8 mouse cellular contexts compared by ENCODE assay signal in genomic region chr4:129047721-129048421, GRCm38 (mm10). TPM values are rescaled to one million over a fixed set of nuclear protein-coding genes. Genes with fewer than 3 reads are reported as not detected.
DNase-seq lines count a peak whose midpoint lies in the region; ATAC-seq lines count a peak whose summit lies in the region.

No protein-coding gene starts in this region.

- no peaks in the 10 kb centered on the region for H3K9me3 ChIP-seq in heart, embryonic 12.5 days (replicated peaks)
- H3K9me3 ChIP-seq in hindbrain, embryonic 12.5 days (replicated peaks): no peaks in the 10 kb centered on the region
- H3K9me3 ChIP-seq in midbrain, embryonic 10.5 days (replicated peaks): no peaks in the 10 kb centered on the region

- H3K4me1 ChIP-seq in heart, embryonic 12.5 days (replicated peaks): peaks cover 25% of the 10 kb centered on the region
- peaks cover 18% of the 10 kb centered on the region for H3K4me1 ChIP-seq in hindbrain, embryonic 12.5 days
- peaks cover 23% of the 10 kb centered on the region for H3K4me1 ChIP-seq in midbrain, embryonic 10.5 days

- no peak for ATAC-seq in heart, embryonic 12.5 days (ENCODE audit: insufficient number of reproducible peaks, low FRiP score)
- no peak for ATAC-seq in hindbrain, embryonic 12.5 days (ENCODE audit: low FRiP score)

- no peaks in the 10 kb centered on the region for H3K36me3 ChIP-seq in heart, embryonic 12.5 days
- no peaks in the 10 kb centered on the region for H3K36me3 ChIP-seq in hindbrain, embryonic 12.5 days
- no peaks in the 10 kb centered on the region for H3K36me3 ChIP-seq in midbrain, embryonic 10.5 days

- H3K4me2 ChIP-seq in heart, embryonic 12.5 days: peak overlapping the region; percentile 97
- H3K4me2 ChIP-seq in hindbrain, embryonic 12.5 days (replicated peaks): peak overlapping the region; percentile 92

- H3K4me3 ChIP-seq in heart, embryonic 12.5 days: peak overlapping the region; percentile 60
- peak overlapping the region; percentile 47 for H3K4me3 ChIP-seq in hindbrain, embryonic 12.5 days
- peak overlapping the region; percentile 65 for H3K4me3 ChIP-seq in midbrain, embryonic 10.5 days

- DNase-seq in heart, adult 18-20 months: no peak
- peak; percentile 42 for DNase-seq in MN1 (ENCODE audit: low spot score)
- no peak for DNase-seq in midbrain, embryonic 10.5 days (ENCODE audit: low spot score)
- no peak for DNase-seq in ovary, postnatal 14 days (ENCODE audit: low spot score)
- DNase-seq in gastrocnemius, postnatal 14 days: no peak
- no peak for DNase-seq in ovary, adult 18-20 months (ENCODE audit: low spot score)

- 18% methylated on average over 15 of the region's 15 CpGs for WGBS in heart, embryonic 12.5 days
- WGBS in hindbrain, embryonic 12.5 days: 20% methylated on average over 15 of the region's 15 CpGs
- 23% methylated on average over 15 of the region's 15 CpGs for WGBS in midbrain, embryonic 10.5 days

- peak overlapping the region; percentile 64 for H3K9ac ChIP-seq in heart, embryonic 12.5 days
- peak overlapping the region; percentile 75 for H3K9ac ChIP-seq in hindbrain, embryonic 12.5 days

- H3K27me3 ChIP-seq in heart, embryonic 12.5 days (replicated peaks): peaks cover 34% of the 10 kb centered on the region
- peaks cover 41% of the 10 kb centered on the region for H3K27me3 ChIP-seq in hindbrain, embryonic 12.5 days
- H3K27me3 ChIP-seq in midbrain, embryonic 10.5 days (ENCODE audit: low read depth, poor library complexity, severe bottlenecking): peaks cover 61% of the 10 kb centered on the region

- intact Hi-C loops in gastrocnemius, postnatal 14 days (cut with DNase I; ENCODE audit: low total_unique reads): no loop called here

- no peak overlapping the region for H3K27ac ChIP-seq in heart, embryonic 12.5 days (ENCODE audit: poor library complexity, severe bottlenecking)
- H3K27ac ChIP-seq in hindbrain, embryonic 12.5 days: peak overlapping the region; percentile 96
- H3K27ac ChIP-seq in midbrain, embryonic 10.5 days (replicated peaks): peak overlapping the region; percentile 87

RNA-seq across cellular contexts. Expression of gene Rnf19b, which starts 10.2 kb away (rescaled TPM):
- polyA plus RNA-seq in heart, embryonic 12.5 days (2016; fragmentation: Nextera tagmentation; extraction: Ambion mirVana): 8.1 and 8.2 TPM in 2 replicates
- 10 to 100 TPM; 27.3 to 28.2 TPM for total RNA-seq in heart, adult 18-20 months (2021)
- 17.7 and 20.4 TPM in 2 replicates for polyA plus RNA-seq in hindbrain, embryonic 12.5 days (2016; fragmentation: Nextera tagmentation; extraction: Ambion mirVana)
- polyA plus RNA-seq in midbrain, embryonic 10.5 days (2016; fragmentation: Nextera tagmentation; extraction: Ambion mirVana): 7.1 and 9.0 TPM in 2 replicates
- total RNA-seq in gastrocnemius, postnatal 14 days (2021): 10 to 100 TPM; 13.6 to 15.5 TPM

RNA-seq across cellular contexts. Expression of gene Ak2, which starts 56.1 kb away (rescaled TPM):
- polyA plus RNA-seq in heart, embryonic 12.5 days (2016; fragmentation: Nextera tagmentation; extraction: Ambion mirVana): 164 and 167 TPM in 2 replicates
- total RNA-seq in heart, adult 18-20 months (2021): 10 to 100 TPM; 75.7 to 78.3 TPM
- polyA plus RNA-seq in hindbrain, embryonic 12.5 days (2016; fragmentation: Nextera tagmentation; extraction: Ambion mirVana): 122 and 128 TPM in 2 replicates
- polyA plus RNA-seq in midbrain, embryonic 10.5 days (2016; fragmentation: Nextera tagmentation; extraction: Ambion mirVana): 187 and 205 TPM in 2 replicates
- total RNA-seq in gastrocnemius, postnatal 14 days (2021): 10 to 100 TPM; 43.4 to 46.2 TPM

RNA-seq across cellular contexts. Expression of gene Tmem54, which starts 57.5 kb away (rescaled TPM):
- polyA plus RNA-seq in heart, embryonic 12.5 days (2016; fragmentation: Nextera tagmentation; extraction: Ambion mirVana): 0.24 and 0.34 TPM in 2 replicates
- not detected for total RNA-seq in heart, adult 18-20 months (2021)
- 1.1 and 1.7 TPM in 2 replicates for polyA plus RNA-seq in hindbrain, embryonic 12.5 days (2016; fragmentation: Nextera tagmentation; extraction: Ambion mirVana)
- 1.0 and 2.1 TPM in 2 replicates for polyA plus RNA-seq in midbrain, embryonic 10.5 days (2016; fragmentation: Nextera tagmentation; extraction: Ambion mirVana)
- total RNA-seq in gastrocnemius, postnatal 14 days (2021): not detected
